Mouse (Mus musculus) cerebellum, postnatal 4 days (tissue): ENCODE measurements around the gene Larp1.
"Not testable (repeated sequence)": the region's sequence is repeated elsewhere in the genome, so short reads cannot be mapped to it uniquely, and the experiment has no call there.

ENCODE experiments used
- DNase-seq, 2 experiments: peaks; one replicate each; pipeline ENCODE4 v3.0.0; 2022; ENCODE audit warnings: low spot score in 2 of 2, mixed read lengths in 1 of 2

The Larp1 gene

GRCm38 (mm10) chr11:58097621-58098365 is 88.9 kb downstream of the Larp1 start:
- DNase-seq: no peak

GRCm38 (mm10) chr11:58098366-58098720 is 89.5 kb downstream of the Larp1 start:
- not testable (repeated sequence) for DNase-seq

- DNase-seq: no peak
Observed at GRCm38 (mm10) chr11:58100006-58100405, 91.1 kb downstream of the Larp1 start.

DNA sequence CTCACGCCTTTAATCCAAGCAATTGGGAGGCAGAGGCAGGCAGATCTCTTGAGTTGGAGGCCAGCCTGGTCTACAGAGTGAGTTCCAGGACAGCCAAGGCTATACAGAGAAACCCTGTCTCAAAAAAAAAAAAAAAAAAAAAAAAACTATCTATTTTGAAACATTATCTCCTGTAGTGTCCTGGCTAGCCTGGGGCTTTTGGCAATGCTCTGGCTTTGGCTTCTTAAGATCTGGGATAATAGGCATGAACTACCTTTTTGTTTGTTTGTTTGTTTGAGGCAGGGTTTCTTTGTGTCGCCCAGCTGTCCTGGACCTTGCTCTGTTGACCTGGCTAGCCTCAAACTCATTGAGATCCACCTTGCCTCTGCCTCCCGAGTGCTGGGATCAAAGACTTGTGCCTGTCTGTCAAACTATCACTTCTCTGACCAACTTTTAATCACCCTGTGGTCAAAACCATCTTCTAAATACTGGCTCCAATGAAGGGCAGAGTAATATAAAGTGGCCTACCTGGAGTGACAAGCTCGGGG is 92.4 kb downstream of the Larp1 start:
- DNase-seq: no peak

GRCm38 (mm10) chr11:58102146-58102545 is 93.3 kb downstream of the Larp1 start:
- no peak for DNase-seq

- DNase-seq: no peak
Observed at GRCm38 (mm10) chr11:58102581-58103343, 93.9 kb downstream of the Larp1 start.

GRCm38 (mm10) chr11:58103344-58103653 is 94.4 kb downstream of the Larp1 start:
- peak in 1 of 2 experiments; percentile 28 for DNase-seq

- DNase-seq: peak; percentile 98
Observed at GRCm38 (mm10) chr11:58103697-58104306, 94.9 kb downstream of the Larp1 start, which contains the start of gene Cnot8. Gene Cnot8, plus strand, starts transcription at chr11:58104153.

- DNase-seq: no peak
Observed at GRCm38 (mm10) chr11:58104351-58104791, 95.5 kb downstream of the Larp1 start.

- DNase-seq: no peak
Observed at GRCm38 (mm10) chr11:58107009-58107408, 98.1 kb downstream of the Larp1 start.

- DNase-seq: no peak
Observed at GRCm38 (mm10) chr11:58107664-58108337, 98.9 kb downstream of the Larp1 start.
